Mouse (Mus musculus): ENCODE measurements around the gene Kank2.

The Kank2 gene

DNA sequence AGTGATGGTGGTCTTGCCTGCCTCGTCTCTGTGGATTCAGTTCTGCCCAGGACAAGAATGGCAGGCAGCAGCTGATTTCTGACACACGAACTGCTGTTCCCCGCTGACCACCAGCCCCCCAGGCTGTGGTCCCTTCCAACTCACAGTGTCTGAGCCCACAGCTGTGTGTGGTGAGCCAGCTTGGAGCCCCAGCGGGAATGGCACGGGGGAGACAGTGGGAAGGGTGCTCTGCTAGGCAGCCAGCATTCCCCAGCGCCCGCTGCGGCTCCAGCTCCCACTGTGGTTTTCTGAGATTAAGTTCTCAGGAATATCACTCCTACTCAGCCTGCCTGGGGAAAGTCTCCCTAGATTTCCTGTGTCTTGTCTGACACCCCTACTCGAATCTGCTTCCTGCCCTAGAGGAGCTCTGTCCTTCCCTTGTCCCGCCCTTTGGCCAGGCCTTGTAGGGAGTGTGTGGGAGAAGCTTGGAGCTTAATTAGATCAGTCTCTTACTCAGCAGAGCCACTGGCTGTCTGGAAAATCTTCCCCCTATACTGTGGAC is 46.2 kb downstream of the Kank2 start:
- DNase-seq (ENCODE audit: extremely low read depth, low read depth, low spot score), result no peak

DNA sequence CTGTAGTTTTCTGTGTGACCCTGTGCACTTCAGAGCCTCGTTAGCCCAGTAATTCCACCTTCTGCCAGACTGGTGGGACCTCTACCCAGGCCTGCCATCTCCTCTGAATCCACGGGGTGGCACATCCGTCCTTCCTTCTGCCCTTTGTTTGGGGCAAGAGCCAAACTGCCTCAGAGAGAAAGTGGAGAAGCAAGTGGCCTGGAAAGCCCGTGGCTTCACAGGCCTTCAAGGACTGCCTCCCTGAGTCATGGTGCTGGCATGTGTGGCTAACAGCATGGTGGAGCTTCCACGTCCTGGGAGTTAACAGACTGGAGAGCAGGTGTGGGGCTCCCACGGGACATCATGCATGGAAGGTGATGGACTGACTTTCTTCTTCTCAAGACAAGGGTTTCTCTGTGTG is 47.2 kb downstream of the Kank2 start:
- no peak for DNase-seq (ENCODE audit: extremely low read depth, low read depth, low spot score)

DNA sequence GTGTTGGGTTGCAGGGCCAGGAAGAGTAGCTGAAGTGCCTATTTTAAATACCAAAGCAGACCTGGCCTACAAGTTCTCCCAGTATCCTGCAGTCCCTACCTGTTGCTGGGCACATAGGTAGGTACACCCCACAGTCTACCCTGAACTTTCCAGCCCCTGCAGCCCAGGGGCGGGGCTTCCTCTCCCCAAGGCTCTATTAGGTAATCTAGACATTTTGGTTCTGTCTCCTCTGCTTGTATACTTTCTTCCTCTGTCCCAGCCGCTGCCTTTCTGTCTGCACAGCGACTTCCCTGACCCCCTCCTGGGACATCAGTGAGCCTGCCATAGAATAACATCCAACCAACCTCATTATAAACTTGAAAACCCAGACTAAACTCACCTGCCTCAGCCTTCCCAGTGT is 48.2 kb downstream of the Kank2 start:
- DNase-seq (ENCODE audit: extremely low read depth, low read depth, low spot score), result no peak

DNA sequence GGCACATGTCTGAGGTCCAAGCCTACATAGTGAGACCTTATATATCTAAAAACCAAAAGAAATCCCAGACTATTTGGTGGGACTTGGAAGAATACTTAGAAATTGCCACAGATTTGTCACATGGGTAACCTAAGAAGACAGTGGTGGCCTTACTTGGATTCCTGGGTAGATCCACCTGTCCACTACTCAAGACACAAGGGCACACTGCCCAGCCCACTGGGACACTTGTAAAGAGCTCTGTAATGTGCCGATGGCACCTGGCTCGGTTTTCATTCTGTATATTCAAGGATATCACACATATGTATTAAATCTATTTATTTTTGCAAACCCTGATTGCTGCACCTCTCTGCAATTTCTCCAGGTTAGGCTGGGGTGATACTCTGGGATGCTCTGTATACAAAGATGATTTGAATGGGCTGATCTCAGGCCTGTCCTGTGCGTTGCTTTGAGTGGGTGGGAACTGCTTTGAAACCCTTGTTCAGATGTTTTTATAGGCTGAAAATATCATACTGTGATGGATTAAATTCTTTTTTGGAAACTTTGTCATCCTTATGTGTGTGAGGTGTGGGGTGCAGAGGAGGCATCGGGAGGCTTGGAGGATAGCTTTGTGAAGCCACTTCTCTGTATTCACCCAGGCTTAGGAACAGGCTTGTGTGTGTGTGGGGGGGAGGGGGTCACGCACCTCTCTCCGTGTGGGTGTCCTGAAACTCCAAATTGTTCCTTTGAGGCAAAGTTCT is 49.0 kb downstream of the Kank2 start:
- no peak for DNase-seq (ENCODE audit: extremely low read depth, low read depth, low spot score)

DNA sequence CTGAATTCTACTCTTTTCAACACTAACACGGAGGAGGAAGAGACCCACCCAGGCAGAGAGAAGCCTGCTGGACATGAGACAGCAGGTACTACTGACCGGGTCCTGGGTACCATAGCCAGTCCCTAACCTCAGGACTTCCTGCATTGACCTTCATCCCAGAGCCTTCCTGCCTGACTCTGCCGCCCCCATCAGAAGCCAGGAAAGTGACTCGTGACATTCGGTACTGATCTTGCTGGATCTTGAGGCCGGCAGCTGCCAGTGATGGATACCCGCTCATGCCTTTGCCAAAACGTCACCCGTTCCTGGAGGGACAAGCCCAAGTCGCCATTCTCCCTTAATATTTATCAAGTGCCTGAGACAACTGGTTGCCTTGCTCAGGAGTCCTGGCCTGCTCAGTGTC is 50.1 kb downstream of the Kank2 start:
- no peak for DNase-seq (ENCODE audit: extremely low read depth, low read depth, low spot score)

DNA sequence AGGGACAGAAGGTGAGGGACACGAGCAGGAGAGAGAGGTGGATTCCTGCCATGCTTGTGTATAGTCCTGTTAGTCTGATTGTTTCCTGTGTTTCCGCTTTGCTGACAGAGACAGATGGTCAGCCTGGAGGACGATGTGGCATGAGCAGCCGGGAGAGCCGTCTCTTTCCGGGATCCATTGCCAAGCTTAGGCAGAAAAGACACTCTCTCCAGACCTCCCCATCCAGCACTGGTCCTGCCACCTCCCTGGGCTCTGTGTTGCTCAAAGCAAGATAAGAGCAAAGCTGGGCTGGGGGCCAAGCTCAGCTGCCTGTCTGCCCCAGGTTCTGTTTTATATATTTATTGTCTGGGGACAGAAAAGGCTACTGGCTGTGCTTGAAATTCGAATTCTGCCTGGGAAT is 50.5 kb downstream of the Kank2 start:
- no peak for DNase-seq (ENCODE audit: extremely low read depth, low read depth, low spot score)

DNA sequence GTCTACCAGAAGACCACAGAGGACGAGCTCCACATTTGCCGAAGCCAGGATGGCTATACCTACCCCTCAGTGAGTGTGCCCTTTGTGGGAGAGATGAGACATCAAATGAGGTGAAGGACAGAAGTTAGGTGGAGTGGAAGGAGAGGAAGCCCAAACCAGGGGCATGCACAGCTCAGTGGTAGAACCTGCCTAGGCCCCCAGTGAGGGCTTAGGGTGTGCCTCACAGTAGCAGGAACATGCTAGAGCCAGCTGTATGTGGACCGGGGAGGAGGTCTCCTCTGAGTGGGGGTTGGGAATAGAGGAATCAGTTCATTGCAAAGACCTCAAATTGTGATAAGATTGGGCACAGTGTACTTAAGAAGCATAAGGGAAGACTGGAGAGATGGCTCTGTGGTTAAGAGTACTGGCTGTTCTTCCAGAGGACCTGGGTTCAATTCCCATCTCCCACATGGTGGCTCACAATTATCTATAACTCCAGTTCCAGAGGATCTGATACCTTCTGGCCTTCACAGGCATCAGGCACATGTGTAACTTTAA is 51.2 kb downstream of the Kank2 start:
- DNase-seq (ENCODE audit: extremely low read depth, low read depth, low spot score), result no peak

DNA sequence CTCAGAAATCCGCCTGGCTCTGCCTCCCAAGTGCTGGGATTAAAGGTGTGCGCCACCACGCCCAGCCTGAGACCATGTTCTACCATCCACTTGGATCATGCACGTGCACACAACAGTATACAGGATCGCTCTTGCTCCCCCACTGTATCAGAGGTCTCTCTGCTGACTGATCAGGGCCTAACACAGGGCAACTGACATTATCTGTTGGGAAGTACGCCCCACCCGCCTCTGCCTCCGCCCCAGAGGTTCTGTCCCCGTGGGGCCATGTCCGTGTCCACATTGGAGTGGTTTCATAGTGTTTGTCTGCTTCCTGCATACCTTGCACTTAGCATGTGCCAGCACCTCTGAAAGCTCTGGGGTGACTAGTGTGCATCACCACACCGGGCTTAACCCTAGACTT is 57.0 kb downstream of the Kank2 start:
- DNase-seq (ENCODE audit: extremely low read depth, low read depth, low spot score), result no peak

DNA sequence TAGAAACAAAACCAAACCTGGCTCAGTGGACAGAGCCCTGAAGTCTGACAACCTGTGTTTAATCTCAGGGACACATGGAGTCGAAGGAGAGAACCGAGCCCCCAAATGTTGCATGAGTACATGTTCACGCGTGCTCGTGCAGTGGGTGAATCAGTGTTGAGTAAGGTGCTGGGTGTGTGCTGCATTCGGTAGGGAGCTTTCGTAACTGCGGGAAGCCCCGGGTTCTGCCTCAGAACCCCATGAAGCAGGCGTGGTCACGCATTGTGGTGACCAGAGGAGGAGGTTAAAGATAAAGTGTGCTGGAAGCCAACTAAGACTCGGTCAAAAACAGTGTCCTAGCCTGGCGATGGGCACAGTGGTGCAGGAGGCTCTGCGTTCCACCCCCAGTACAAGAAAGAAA is 58.1 kb downstream of the Kank2 start:
- DNase-seq (ENCODE audit: extremely low read depth, low read depth, low spot score), result no peak

DNA sequence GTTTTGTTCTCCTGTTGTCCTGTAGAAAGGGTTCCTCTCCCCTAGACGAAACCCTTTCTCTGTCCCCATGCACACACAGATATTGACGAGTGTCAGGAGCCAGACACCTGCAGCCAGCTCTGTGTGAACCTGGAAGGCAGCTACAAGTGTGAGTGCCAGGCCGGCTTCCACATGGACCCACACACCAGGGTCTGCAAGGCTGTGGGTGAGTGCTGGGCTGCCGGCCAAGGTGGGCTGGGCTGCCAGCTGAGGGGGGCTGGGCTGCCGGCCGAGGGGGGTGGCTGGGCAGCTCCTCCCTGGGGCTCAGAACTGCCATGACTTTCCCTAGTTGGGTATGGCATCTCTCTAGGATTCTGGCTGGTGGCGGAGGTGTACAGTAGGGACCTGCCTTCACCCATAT is 59.8 kb downstream of the Kank2 start:
- DNase-seq (ENCODE audit: extremely low read depth, low read depth, low spot score), result no peak

DNA sequence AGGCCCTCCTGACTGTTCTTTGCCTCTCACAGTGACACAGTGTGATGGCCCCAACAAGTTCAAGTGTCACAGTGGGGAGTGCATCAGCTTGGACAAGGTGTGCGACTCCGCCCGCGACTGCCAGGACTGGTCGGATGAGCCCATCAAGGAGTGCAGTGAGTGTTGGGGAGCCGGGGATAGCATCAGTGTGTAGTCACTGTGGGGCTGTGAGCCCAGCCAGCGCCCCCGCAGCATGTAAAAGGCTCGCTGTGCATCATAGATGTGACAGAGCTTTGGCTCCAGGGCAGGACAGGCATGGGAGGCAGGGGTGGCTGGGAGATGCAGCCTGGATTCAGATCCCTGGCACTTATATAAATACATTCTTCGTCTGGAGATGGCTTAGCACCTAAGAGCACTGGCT is 61.4 kb downstream of the Kank2 start:
- DNase-seq (ENCODE audit: extremely low read depth, low read depth, low spot score), result no peak

DNA sequence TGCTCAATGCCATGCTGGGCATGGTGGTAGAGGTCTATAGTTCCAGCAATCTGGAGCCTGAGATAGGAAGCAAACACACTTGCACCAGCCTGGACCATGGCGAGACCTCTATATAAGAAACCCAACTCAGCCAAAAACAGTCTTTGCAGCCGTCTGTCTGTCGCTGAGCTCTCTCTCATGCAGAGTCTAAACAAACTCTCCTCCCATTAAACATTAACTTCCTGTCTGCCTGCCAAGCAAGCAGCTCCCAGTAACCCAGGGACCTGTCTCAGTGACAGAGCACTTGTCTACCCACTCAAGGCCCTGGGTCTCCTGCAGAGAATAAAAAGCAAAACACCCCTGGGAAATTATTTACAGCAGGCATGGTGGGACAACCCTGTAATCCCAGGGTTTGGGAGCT is 62.0 kb downstream of the Kank2 start:
- DNase-seq (ENCODE audit: extremely low read depth, low read depth, low spot score), result no peak

DNA sequence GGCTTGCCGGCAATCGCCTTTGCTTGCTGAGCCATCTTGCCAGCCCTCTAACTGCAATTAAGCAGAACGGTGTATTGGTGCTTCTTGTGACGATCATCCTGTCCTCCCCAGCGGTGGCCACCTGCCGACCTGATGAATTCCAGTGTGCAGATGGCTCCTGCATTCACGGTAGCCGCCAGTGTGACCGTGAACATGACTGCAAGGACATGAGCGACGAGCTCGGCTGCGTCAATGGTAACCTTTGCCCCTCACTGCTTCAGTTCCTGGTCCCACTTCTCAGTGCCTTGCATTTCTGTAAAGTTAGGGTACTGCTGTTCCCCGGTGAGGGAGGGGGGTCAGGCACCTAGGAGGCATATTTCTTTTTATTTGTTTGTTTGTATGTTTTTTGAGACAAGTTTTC is 63.4 kb downstream of the Kank2 start:
- no peak for DNase-seq (ENCODE audit: extremely low read depth, low read depth, low spot score)

DNA sequence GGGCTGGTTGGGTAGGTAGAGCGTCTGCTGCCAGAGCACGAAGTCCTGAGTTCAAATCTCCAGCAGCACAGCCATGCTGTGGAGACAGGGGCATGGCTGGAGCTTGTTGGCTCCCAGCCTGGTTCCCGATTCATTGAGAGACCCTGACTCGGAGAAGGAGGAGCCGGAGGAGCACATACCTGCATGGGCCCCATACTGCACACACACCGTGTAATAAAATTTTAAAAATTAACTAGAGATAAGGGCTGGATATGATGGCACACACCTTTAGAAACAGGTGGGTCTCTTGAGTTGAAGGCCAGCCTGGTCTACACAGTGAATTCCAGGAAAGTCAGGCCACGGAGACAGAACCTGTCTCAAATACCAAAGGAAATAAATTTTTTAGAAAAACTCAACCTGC is 64.6 kb downstream of the Kank2 start:
- DNase-seq (ENCODE audit: extremely low read depth, low read depth, low spot score), result no peak

DNA sequence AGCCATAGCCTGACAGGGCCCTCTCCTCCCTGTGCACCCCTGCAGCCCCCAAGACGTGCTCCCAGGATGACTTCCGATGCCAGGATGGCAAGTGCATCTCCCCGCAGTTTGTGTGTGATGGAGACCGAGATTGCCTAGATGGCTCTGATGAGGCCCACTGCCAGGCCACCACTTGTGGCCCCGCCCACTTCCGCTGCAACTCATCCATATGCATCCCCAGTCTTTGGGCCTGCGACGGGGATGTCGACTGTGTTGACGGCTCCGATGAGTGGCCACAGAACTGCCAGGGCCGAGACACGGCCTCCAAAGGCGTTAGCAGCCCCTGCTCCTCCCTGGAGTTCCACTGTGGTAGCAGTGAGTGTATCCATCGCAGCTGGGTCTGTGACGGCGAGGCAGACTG is 65.1 kb downstream of the Kank2 start:
- no peak for DNase-seq (ENCODE audit: extremely low read depth, low read depth, low spot score)

DNA sequence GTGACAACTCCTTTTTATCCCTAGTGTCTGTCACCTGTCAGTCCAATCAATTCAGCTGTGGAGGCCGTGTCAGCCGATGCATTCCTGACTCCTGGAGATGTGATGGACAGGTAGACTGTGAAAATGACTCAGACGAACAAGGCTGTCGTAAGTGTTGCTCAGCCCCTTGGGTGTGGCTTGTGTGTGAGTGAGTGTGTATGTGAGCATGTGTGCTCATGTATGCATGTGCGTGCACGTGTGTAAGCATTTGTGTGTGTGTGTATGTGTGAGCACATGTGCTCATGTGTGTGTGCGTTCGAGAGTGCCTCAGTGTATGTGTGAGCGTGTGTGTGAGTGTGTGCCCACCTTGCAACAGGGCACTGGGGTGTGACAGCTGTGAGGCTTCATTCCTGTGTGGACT is 66.3 kb downstream of the Kank2 start:
- no peak for DNase-seq (ENCODE audit: extremely low read depth, low read depth, low spot score)

DNA sequence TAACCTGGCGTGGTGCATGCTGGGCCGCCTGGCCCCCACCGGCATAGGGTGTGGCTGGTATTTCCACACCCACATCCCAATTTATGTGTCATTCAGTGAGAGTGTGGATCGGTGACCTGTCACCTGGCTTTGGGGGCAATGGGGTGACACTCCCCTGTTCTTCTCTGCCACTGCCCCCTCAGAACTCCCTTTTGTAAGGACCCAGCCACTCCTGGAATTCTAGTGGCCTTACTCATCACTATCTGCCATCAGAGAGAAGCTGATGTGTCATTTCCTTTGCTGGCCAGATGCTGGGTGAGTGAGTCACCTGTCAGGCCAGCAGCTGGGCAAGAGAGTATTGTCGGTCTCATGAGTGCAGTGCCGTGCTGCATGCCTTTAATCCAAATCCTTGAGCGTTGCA is 69.3 kb downstream of the Kank2 start:
- no peak for DNase-seq (ENCODE audit: extremely low read depth, low read depth, low spot score)

DNA sequence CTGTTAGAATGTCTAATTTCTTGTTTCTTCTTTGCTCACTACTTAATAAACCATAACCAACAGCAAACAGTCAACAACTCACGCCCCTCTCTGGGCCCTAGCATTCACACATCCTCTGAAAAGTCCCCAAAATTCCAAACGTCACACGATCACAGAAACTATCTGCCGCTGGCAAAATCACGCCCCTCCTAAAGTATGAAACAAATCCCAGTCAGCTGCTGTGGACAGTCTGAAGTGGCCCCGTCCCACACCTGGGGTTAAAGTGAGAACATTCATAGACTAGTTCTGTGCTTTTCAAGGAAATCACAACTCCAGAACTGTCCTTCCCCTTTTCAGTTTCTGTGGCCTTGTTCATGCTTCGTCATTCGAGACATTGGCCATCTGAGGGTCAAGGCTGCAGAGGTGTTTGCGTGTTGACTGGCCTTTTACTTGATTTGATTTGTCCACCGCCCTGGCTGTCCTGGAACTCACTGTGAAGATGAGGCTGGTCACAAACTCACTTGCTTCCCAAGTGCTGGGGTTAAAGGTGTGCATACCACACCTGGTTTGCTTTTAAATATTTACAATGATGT is 70.2 kb downstream of the Kank2 start:
- no peak for DNase-seq (ENCODE audit: extremely low read depth, low read depth, low spot score)

DNA sequence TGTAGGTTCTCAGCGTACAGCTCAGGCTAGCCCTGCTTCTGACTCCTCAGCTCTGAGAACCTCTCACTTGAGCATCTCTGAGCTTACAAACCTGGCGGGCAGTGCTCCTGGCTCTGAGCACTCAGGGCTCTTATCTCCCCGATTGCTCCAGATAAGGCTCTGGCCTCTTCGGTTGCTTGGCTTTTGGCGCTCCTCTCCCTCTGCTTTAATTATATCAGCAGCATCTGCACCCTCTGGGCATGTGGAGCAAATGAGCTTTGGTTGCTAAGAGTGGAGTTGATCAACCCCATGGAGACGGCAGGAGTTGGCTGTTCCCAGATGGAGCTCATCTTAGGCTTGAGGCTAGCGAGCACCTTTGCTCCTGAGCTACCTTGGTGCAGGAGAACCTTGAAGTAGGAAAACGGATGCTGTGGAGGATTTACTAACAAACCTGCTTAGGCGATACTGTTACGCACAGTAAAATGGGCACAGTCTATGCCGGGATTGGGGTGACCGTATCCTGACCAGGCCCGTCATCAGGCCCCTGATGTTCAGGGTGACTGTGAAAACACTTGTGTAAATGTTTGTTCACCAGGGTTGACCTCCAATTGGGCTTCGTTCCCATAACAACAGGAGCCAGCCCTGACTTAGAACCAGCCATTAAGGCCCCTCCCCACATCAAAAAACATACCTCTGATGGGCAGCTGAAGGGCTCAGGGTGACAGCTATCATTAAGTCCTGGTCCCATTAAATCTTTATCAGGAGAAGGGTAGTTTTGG is 72.1 kb downstream of the Kank2 start:
- peak; percentile 59 for DNase-seq (ENCODE audit: extremely low read depth, low read depth, low spot score)

DNA sequence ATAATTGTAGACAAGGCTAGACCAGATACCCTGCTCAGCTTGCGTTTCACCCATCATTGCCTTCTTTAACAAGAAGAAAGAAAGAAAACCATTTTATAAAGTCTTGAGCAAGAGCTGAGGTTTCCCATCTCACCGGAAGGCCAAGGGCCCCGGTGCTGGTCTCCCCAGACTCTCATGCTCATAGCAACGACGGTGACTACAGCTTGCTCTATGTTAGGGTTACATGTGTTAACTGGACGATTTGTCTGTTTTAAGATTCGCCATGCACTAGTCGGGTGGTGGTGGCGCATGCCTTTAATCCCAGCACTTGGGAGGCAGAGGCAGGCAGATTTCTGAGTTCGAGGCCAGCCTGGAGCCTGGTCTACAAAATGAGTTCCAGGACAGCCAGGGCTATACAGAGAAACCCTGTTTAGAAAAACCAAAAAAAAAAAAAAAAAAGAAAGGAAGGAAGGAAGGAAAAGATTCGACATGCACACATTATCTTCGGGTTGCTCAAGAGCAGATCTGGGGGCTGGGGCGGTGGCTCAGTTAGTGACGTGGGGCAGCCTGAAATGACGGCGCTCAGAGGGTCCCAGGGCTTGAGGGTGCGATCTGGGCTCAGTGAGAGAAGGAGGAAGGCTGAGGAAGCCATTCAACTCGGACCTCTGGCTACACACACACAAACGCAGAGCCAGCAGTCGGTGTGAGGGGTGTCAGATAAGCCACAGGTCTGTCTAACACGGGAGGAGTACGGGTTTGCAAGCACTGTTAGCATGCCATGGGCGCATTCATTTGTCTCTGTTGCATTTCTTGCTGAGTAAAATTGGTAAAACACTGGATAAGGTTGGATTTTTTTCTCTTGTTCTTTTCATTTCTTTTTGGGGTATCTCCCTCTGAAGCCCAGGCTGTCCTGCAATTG is 73.1 kb downstream of the Kank2 start:
- no peak for DNase-seq (ENCODE audit: extremely low read depth, low read depth, low spot score)

DNA sequence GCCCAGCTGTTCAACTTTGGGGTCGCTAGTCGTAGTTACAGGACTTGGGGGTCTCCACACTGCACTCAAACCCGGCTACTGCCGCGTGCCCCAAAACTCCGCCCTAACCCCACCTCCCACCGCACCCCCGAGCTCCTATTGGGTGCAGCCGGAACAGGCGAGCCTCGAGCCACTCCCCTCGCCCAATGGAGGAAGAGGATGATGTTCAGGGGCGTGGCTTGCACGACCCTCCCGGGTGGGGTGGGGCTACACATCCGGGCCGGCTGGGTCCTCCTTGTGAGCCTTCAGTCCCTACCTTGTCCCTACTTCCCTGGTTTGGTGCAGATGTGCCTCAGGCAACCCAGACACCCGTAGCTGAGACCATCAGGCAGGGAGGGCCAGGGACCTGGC is 74.4 kb downstream of the Kank2 start:
- no peak for DNase-seq (ENCODE audit: extremely low read depth, low read depth, low spot score)
